Mouse (Mus musculus): Measurements from ENCODE around the gene Hnrnpll. TPM values are rescaled to one million over a fixed set of nuclear protein-coding genes. Genes with fewer than 3 reads are reported as not detected.

Gene Hnrnpll
- polyA plus RNA-seq, 1 experiment from 2014 or later = 46.2 TPM

GRCm38 (mm10) chr17:80090551-80090950 is 28.4 kb upstream of the Hnrnpll start:
- Histone ChIP-seq H3K9me3 (ENCODE audit: control insufficient read depth, low read length) (no peaks in the 10 kb centered on the region), H3K27ac (ENCODE audit: low read depth, low read length) (no peak overlapping the region), H3K36me3 (ENCODE audit: control insufficient read depth, insufficient read depth, low read length) (no peaks in the 10 kb centered on the region), H3K4me2 (ENCODE audit: low read length) (no peak overlapping the region), H3K4me3 (ENCODE audit: low read length) (no peak overlapping the region), H3K4me1 (ENCODE audit: control insufficient read depth, insufficient read depth, low read depth, low read length) (peaks cover 2% of the 10 kb centered on the region), H3K9ac (ENCODE audit: low read depth, low read length) (no peak overlapping the region), H3K27me3 (replicated peaks; ENCODE audit: control insufficient read depth, insufficient read depth, low read length) (no peaks in the 10 kb centered on the region)
- WGBS = 71% methylated on average over 4 of the region's 4 CpGs
- ATAC-seq = no peak

GRCm38 (mm10) chr17:80088168-80088567 is 26.0 kb upstream of the Hnrnpll start:
- no peak for ATAC-seq
- Histone ChIP-seq H3K4me3 (ENCODE audit: low read length) (no peak overlapping the region), H3K9ac (ENCODE audit: low read depth, low read length) (no peak overlapping the region), H3K36me3 (ENCODE audit: control insufficient read depth, insufficient read depth, low read length) (no peaks in the 10 kb centered on the region), H3K4me2 (ENCODE audit: low read length) (no peak overlapping the region), H3K4me1 (ENCODE audit: control insufficient read depth, insufficient read depth, low read depth, low read length) (no peaks in the 10 kb centered on the region), H3K27me3 (replicated peaks; ENCODE audit: control insufficient read depth, insufficient read depth, low read length) (no peaks in the 10 kb centered on the region), H3K27ac (ENCODE audit: low read depth, low read length) (no peak overlapping the region), H3K9me3 (ENCODE audit: control insufficient read depth, low read length) (no peaks in the 10 kb centered on the region)
- 91% methylated on average over 3 of the region's 3 CpGs for WGBS

GRCm38 (mm10) chr17:80086591-80086990 is 24.5 kb upstream of the Hnrnpll start:
- Histone ChIP-seq H3K4me1 (ENCODE audit: control insufficient read depth, insufficient read depth, low read depth, low read length) (no peaks in the 10 kb centered on the region), H3K9me3 (ENCODE audit: control insufficient read depth, low read length) (no peaks in the 10 kb centered on the region), H3K4me2 (ENCODE audit: low read length) (no peak overlapping the region), H3K36me3 (ENCODE audit: control insufficient read depth, insufficient read depth, low read length) (no peaks in the 10 kb centered on the region), H3K9ac (ENCODE audit: low read depth, low read length) (no peak overlapping the region), H3K27me3 (replicated peaks; ENCODE audit: control insufficient read depth, insufficient read depth, low read length) (no peaks in the 10 kb centered on the region), H3K27ac (ENCODE audit: low read depth, low read length) (no peak overlapping the region), H3K4me3 (ENCODE audit: low read length) (no peak overlapping the region)
- no peak for ATAC-seq
- WGBS = 85% methylated on average over 11 of the region's 11 CpGs

- ATAC-seq = no peak
- Histone ChIP-seq H3K27me3 (replicated peaks; ENCODE audit: control insufficient read depth, insufficient read depth, low read length) (no peaks in the 10 kb centered on the region), H3K4me2 (ENCODE audit: low read length) (no peak overlapping the region), H3K36me3 (ENCODE audit: control insufficient read depth, insufficient read depth, low read length) (no peaks in the 10 kb centered on the region), H3K27ac (ENCODE audit: low read depth, low read length) (no peak overlapping the region), H3K4me1 (ENCODE audit: control insufficient read depth, insufficient read depth, low read depth, low read length) (no peaks in the 10 kb centered on the region), H3K4me3 (ENCODE audit: low read length) (no peak overlapping the region), H3K9ac (ENCODE audit: low read depth, low read length) (no peak overlapping the region), H3K9me3 (ENCODE audit: control insufficient read depth, low read length) (no peaks in the 10 kb centered on the region)
- WGBS = 76% methylated on average over 9 of the region's 9 CpGs
Observed at GRCm38 (mm10) chr17:80084424-80084823, 22.3 kb upstream of the Hnrnpll start.

- no peaks in the 10 kb centered on the region for H3K36me3 ChIP-seq (ENCODE audit: control insufficient read depth, insufficient read depth, low read length)
- no peak overlapping the region for H3K9ac ChIP-seq (ENCODE audit: low read depth, low read length)
- no peaks in the 10 kb centered on the region for H3K9me3 ChIP-seq (ENCODE audit: control insufficient read depth, low read length)
- H3K27me3 ChIP-seq (replicated peaks; ENCODE audit: control insufficient read depth, insufficient read depth, low read length) = no peaks in the 10 kb centered on the region
- H3K4me2 ChIP-seq (ENCODE audit: low read length) = no peak overlapping the region
- no peaks in the 10 kb centered on the region for H3K4me1 ChIP-seq (ENCODE audit: control insufficient read depth, insufficient read depth, low read depth, low read length)
- no peak for ATAC-seq
- H3K27ac ChIP-seq (ENCODE audit: low read depth, low read length) = no peak overlapping the region
- WGBS = 79% methylated on average over 6 of the region's 6 CpGs
- no peak overlapping the region for H3K4me3 ChIP-seq (ENCODE audit: low read length)
Observed at GRCm38 (mm10) chr17:80083223-80083622, 21.1 kb upstream of the Hnrnpll start.

GRCm38 (mm10) chr17:80078726-80079125 is 16.6 kb upstream of the Hnrnpll start:
- WGBS = 94% methylated on average over 4 of the region's 4 CpGs
- no peak overlapping the region for H3K27ac ChIP-seq (ENCODE audit: low read depth, low read length)
- H3K36me3 ChIP-seq (ENCODE audit: control insufficient read depth, insufficient read depth, low read length) = no peaks in the 10 kb centered on the region
- no peaks in the 10 kb centered on the region for H3K9me3 ChIP-seq (ENCODE audit: control insufficient read depth, low read length)
- H3K27me3 ChIP-seq (replicated peaks; ENCODE audit: control insufficient read depth, insufficient read depth, low read length) = no peaks in the 10 kb centered on the region
- no peak overlapping the region for H3K9ac ChIP-seq (ENCODE audit: low read depth, low read length)
- ATAC-seq = no peak
- no peak overlapping the region for H3K4me2 ChIP-seq (ENCODE audit: low read length)
- H3K4me3 ChIP-seq (ENCODE audit: low read length) = no peak overlapping the region
- no peaks in the 10 kb centered on the region for H3K4me1 ChIP-seq (ENCODE audit: control insufficient read depth, insufficient read depth, low read depth, low read length)

- H3K4me1 ChIP-seq (ENCODE audit: control insufficient read depth, insufficient read depth, low read depth, low read length) = no peaks in the 10 kb centered on the region
- H3K4me3 ChIP-seq (ENCODE audit: low read length) = no peak overlapping the region
- H3K4me2 ChIP-seq (ENCODE audit: low read length) = no peak overlapping the region
- H3K27me3 ChIP-seq (replicated peaks; ENCODE audit: control insufficient read depth, insufficient read depth, low read length) = no peaks in the 10 kb centered on the region
- H3K36me3 ChIP-seq (ENCODE audit: control insufficient read depth, insufficient read depth, low read length) = no peaks in the 10 kb centered on the region
- H3K27ac ChIP-seq (ENCODE audit: low read depth, low read length) = no peak overlapping the region
- H3K9me3 ChIP-seq (ENCODE audit: control insufficient read depth, low read length) = no peaks in the 10 kb centered on the region
- ATAC-seq = no peak
- H3K9ac ChIP-seq (ENCODE audit: low read depth, low read length) = no peak overlapping the region
- WGBS = 91% methylated on average over 5 of the region's 6 CpGs
Observed at GRCm38 (mm10) chr17:80067257-80067656, 5.1 kb upstream of the Hnrnpll start.

GRCm38 (mm10) chr17:80063840-80064495 is 1.8 kb upstream of the Hnrnpll start:
- H3K27me3 ChIP-seq (replicated peaks; ENCODE audit: control insufficient read depth, insufficient read depth, low read length) = no peaks in the 10 kb centered on the region
- H3K4me3 ChIP-seq (ENCODE audit: low read length) = no peak overlapping the region
- 72% methylated on average over 8 of the region's 8 CpGs for WGBS
- H3K4me2 ChIP-seq (ENCODE audit: low read length) = no peak overlapping the region
- H3K9ac ChIP-seq (ENCODE audit: low read depth, low read length) = no peak overlapping the region
- H3K36me3 ChIP-seq (ENCODE audit: control insufficient read depth, insufficient read depth, low read length) = no peaks in the 10 kb centered on the region
- H3K4me1 ChIP-seq (ENCODE audit: control insufficient read depth, insufficient read depth, low read depth, low read length) = peaks cover 16% of the 10 kb centered on the region
- no peak overlapping the region for H3K27ac ChIP-seq (ENCODE audit: low read depth, low read length)
- H3K9me3 ChIP-seq (ENCODE audit: control insufficient read depth, low read length) = no peaks in the 10 kb centered on the region
- ATAC-seq = no peak

GRCm38 (mm10) chr17:80063386-80063785 is 1.3 kb upstream of the Hnrnpll start:
- Histone ChIP-seq H3K4me3 (ENCODE audit: low read length) (no peak overlapping the region), H3K27me3 (replicated peaks; ENCODE audit: control insufficient read depth, insufficient read depth, low read length) (no peaks in the 10 kb centered on the region), H3K9me3 (ENCODE audit: control insufficient read depth, low read length) (no peaks in the 10 kb centered on the region), H3K27ac (ENCODE audit: low read depth, low read length) (no peak overlapping the region), H3K4me1 (ENCODE audit: control insufficient read depth, insufficient read depth, low read depth, low read length) (peaks cover 17% of the 10 kb centered on the region), H3K36me3 (ENCODE audit: control insufficient read depth, insufficient read depth, low read length) (no peaks in the 10 kb centered on the region), H3K9ac (ENCODE audit: low read depth, low read length) (no peak overlapping the region), H3K4me2 (ENCODE audit: low read length) (no peak overlapping the region)
- WGBS = 91% methylated on average over 10 of the region's 10 CpGs
- no peak for ATAC-seq

All from hindbrain, embryonic 16.5 days (tissue).